Mouse (Mus musculus): ENCODE measurements around the gene Ftl1.
"Not testable (repeated sequence)": the region's sequence is repeated elsewhere in the genome, so short reads cannot be mapped to it uniquely, and the experiment has no call there.

Gene Ftl1

GRCm38 (mm10) chr7:45459564-45460140 lies at the start of gene Ftl1:
Gene Ftl1 (minus strand): TSS chr7:45459884.
- peak; percentile 99 for DNase-seq

DNA sequence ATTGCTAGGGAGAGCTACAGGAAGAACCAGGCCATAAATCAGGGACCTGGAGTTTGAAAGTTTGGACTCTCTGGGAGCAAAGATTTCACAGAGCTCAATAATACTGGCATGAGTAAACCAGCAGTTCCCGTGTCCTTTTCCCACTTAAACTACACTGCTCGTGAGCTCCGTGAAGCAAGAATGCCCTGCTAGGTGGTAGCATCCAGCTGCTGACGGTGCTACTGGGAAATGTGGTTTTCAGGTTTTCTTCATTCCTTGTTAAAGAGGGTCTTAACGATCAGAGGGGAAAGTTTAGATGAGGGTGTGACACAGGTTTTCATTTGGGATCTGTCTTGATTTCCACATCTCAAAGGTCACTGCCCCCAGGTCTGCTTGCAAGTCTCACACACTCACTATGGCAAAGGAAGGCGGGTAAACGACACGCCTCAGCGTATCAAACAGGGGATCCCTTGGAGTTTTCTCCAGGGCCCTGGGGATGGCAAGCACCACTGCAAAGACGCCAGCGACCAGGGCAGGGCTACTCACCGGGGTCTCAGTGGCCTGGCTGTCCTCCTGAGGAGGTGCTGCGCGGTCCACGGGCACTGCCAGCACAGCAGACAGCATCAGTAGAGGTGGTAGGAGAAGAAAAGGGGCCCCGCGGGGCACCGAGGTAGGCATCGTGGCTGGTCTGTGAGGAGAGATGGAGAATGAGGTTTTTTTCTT lies 49.6 kb upstream of the Ftl1 start:
- no peak for DNase-seq

DNA sequence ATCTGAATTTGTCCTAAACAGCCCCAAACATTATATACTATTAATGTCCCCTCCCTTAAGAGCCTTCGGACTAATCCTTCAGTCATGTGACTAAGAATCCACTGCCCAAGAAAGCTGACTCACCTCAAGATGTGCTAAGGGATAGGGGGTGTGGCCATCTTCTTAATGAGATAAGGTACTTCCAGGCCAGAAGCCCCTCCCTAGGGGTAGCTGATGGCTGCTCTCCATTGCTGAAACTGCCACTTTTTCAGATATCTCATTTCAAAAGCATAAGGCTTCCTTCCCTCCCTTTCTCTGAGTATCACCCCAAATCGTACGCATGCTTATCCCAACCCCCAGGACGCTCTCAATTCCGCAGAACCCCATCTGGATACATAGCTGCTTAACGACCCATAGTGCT lies 48.9 kb upstream of the Ftl1 start:
- no peak for DNase-seq

DNA sequence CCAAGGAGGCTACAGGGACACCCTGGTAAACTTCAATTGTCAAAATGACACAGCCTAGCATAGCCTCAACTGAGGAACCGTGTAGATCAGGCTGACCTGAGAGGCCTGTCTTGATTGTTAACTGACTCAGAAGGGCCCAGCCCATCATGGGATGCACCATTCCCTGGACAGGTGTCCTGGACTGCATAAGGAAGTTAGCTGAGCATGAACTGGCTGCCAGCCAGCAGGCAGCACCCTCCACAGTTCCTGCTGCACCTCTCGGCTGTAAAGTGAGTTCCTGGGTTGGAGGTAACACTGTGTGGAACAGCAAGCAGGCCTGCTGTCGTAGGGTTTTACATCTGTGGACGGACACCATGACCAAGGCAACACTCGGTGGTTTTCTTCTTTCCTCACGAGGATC lies 47.9 kb upstream of the Ftl1 start:
- no peak for DNase-seq

DNA sequence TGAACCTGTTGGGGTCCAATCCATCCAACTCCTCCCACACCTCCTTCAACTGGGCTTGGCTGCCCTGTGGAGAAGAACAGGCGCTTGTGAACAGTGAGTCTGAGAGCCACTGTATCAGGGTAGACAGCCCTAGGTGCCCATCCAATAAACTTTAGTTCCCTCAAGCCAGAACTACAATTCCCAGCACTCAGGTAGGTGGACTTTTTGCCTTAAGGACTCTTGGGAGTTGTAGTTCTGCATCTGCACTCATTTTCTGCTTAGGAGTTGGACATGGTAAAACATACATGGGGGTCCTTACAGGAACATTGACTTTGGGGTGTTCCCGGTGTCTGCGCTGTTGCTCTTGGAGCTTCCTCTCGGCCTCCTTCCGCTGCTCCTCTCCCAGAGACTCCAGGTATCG lies 38.7 kb upstream of the Ftl1 start:
- no peak for DNase-seq

GRCm38 (mm10) chr7:45494548-45494947 lies 34.9 kb upstream of the Ftl1 start:
- DNase-seq = no peak

- no peak for DNase-seq
Observed at GRCm38 (mm10) chr7:45492951-45493350, 33.3 kb upstream of the Ftl1 start.

GRCm38 (mm10) chr7:45492225-45492844 lies 32.7 kb upstream of the Ftl1 start:
- DNase-seq = no peak

DNA sequence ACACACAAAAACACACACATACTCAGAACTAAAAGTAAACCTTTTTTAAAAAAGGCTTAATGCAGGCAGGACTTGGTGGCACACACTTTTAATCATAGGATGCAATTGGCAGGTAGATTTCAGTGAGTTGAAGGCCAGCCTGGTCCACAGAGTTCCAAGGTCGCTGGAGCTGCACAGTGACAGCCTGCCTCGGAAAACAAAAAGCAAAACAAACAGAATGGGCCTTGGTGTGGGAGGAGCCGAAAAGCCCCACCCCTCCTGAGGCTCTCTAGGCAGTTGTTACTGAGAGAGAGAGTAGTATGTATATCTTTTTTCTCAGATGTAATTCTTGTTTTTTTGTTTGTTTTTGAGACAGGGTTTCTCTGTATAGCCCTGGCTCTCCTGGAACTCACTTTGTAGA lies 31.6 kb upstream of the Ftl1 start:
- DNase-seq = peak; percentile 49

GRCm38 (mm10) chr7:45490822-45491221 lies 31.1 kb upstream of the Ftl1 start:
- peak; percentile 28 for DNase-seq

DNA sequence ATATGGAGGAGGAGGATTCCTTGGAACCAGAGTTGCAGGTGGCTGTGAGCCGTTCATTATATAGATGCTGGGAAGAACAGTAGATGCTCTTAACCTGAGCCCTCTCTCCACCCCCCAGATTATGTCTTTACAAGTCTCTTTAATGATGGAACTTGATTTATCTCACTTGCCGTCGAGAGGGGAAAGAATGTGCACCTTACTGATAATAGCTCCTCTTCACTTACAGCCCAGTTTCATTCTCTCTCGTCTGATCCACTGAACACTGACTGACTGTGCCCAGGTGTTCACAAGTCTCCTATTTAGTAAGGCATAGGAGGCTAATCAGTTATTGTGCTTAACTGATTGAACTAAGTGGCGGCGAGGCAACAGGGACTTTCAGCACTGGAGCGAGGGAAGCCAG lies 29.9 kb upstream of the Ftl1 start:
- no peak for DNase-seq

DNA sequence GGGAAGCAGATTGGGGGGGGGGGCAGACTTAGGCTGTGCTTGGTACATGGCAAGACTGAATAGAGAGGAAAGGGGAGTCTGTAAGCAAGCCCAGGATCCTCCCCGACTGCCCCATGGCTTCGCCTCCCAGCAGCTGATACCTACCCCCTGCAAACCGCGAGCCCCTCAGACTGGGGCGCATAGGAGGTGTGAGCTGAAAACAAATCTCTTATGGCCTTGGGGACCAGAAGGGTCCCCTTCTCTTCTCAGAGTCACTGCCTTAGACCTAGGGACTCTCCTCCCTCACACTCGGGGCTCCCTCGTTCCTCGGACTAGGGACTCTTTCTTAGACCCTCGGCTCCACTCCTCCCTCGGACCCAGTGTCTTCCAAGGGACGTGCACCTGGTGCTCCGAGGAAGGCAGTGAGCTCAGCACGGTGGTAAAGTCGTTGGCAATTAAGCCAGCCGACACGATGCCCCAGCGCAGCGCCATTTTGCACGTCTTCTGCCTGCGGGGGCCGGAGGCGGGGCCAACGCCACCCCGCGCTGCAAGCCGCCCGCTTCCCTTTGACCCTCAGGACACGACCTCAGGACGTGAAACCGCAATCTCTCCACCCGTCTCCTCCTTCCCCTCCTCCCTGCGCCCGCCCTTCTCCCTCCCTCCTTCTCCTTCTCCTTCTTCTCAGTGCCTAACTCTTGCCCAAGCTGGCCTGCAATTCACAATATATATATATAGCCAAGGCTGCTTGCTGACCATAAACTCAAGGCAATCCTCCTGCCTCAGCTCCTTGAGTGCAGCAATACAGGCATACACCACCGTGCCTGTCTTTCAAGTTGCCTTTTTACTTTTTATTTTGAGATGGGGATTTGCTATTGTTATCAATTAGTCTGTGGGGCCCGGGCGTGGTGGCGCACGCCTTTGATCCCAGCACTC lies 28.9 kb upstream of the Ftl1 start, which contains the start of gene Dhdh:
Gene Dhdh, minus strand, starts transcription at position 513 of the 912 bp plus-strand sequence.
- peak; percentile 80 for DNase-seq

- DNase-seq = no peak
Observed at GRCm38 (mm10) chr7:45487861-45488292, 28.2 kb upstream of the Ftl1 start.

DNA sequence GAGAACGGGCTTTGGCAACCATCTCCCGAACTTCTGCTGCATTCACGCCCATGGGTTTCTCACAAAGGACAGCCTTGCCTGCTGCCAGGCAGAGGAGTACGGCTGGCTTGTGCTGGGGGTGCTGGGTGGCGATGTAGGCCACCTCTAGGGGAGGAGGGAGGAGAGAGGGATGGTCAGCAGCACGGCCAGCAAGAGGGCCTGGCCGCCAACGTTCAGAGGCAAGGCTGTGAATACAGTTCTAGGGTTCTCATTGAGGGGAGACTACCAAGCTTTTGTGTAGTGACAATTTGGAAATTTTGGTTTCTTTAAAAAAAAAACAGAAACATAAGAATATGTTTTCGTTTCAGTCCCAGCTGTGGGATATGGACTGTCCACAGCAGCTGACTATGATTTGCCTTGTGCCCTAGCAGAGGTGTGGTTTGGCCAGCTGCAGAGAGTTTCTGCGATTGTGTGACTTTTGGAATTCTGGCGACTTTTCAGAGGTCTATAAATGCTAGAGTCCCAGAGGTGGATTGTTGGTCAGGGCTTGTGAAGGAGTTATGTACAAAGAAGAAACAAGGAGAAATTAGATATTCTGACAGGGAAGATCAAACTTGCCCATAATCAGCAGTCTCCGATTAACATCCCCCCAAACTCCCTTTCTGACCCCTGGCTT lies 27.2 kb upstream of the Ftl1 start, which contains the start of gene Gm45808:
Gene Gm45808, minus strand, starts transcription at position 51 of the 655 bp plus-strand sequence.
- DNase-seq = no peak

- DNase-seq = no peak
Observed at GRCm38 (mm10) chr7:45486158-45486557, 26.5 kb upstream of the Ftl1 start.

- DNase-seq = not testable (repeated sequence)
Observed at GRCm38 (mm10) chr7:45484985-45485384, 25.3 kb upstream of the Ftl1 start.

DNA sequence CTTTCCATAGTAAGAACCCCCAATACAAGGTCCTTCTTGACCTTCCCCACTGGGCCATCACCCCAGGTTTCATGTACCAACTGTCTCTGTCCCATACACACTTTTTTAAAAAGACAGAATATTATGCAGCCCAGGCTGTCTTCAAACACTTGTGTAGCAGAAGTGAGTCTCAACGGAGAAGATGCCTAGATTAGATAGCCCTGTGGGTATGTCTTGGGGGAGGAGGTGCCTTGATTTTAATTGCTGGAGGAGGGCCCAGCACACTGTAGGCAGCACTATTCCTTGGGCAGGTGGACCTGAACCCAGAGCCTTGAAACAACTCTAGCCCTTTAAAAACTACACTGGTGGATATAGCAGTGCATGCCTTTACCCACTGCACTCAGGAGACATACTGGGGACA lies 22.5 kb upstream of the Ftl1 start:
- no peak for DNase-seq

GRCm38 (mm10) chr7:45481374-45481927 lies 21.8 kb upstream of the Ftl1 start, which contains the start of gene Tulp2:
Gene Tulp2 (plus strand): TSS chr7:45481877.
- peak; percentile 84 for DNase-seq

DNA sequence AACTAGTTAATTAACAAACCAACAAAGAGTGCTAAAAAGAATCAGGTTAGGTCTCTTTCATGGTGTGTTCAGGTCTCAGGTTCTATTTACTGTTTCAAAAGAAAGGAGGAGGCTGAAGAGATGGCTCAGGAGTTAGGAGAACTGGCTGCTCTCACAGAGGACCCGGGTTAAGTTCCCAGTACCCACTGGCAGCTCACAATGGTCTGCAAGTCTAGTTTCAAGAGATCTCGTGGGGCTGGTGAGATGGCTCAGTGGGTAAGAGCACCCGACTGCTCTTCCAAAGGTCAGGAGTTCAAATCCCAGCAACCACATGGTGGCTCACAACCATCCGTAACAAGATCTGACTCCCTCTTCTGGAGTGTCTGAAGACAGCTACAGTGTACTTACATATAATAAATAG lies 20.6 kb upstream of the Ftl1 start:
- DNase-seq = not testable (repeated sequence)

DNA sequence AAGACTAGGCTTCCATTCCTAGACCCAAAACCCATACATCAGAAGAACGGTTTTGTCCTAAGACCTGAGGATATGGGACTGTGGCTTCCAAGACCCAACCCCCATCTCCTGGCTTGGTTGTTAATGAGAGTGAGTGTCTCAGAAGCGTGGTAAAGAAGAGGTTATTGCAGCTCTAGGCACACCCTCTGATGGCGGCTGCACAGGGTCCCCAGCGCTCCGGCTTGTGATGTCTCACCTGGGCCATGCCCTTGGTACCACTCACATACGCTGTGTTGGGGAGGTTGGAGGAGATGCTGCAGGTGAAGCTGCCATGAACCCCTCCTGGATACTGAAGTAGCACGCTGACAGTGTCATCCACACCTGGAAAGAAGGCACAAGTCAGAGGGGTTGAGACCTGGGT lies 19.1 kb upstream of the Ftl1 start:
- no peak for DNase-seq

DNA sequence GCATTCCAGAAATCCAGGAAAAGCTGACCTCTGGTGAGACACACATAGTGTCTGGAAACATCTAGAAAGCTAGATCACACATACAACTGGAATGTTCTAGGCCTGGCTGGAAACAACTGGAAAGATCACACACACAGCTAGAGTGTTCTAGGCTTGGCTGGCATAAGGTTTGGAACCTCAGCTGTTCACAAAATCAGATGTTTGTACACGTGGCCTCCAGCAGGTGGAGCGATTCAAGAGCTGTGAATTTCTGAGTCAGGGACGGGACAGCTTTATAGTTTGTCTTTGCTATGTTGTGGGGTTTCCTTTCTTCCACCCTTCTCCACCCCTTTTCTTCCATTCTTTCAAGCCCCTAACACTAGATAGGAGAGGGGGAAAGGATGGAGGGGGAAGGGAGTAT lies 17.3 kb upstream of the Ftl1 start:
- peak; percentile 83 for DNase-seq

DNA sequence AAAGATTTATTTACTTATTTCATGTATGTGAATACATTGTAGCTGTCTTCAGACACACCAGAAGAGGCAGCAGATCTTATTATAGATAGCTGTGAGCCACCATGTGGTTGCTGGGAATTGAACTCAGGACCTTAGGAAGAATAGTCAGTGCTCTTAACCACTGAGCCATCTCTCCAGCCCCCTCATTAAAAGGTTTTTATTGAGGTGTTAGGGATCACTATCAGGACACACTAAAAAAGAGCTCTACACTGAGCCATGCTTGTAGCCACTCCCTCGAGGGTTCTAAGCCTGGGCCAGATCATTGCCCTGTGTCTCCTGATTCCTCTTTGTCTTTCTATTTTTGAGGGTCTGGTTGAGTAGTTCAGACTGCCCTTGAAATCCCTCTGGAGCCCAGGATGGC lies 16.8 kb upstream of the Ftl1 start:
- no peak for DNase-seq

All from lung, postnatal 10 days (tissue).